Mouse (Mus musculus) heart, embryonic 16.5 days (tissue): ENCODE data around the gene Fbxl17. TPM values are rescaled to one million over a fixed set of nuclear protein-coding genes. Genes with fewer than 3 reads are reported as not detected.

Source experiments
- ATAC-seq: fragments of 200-750 bp; cut with Nextera tagmentation; replicated peaks from 2 replicates; pipeline ENCODE4 v1.8.0; 2017; ENCODE audit warnings: moderate number of reproducible peaks; ENCODE audit not compliant: insufficient read depth, low FRiP score; ENCODE audit errors: extremely low read depth
- H3K27ac ChIP-seq: fragments of 300-500 bp; sonication (generic); 2 replicates; pipeline ENCODE4 v1.5.1; 2014; ENCODE audit warnings: mild to moderate bottlenecking, low read length, control low read depth, moderate library complexity
- H3K27me3 ChIP-seq: fragments of 300-500 bp; sonication (generic); 2 replicates; pipeline ENCODE4 v1.6.1; 2014; ENCODE audit warnings: low read length, mixed read lengths; ENCODE audit not compliant: control insufficient read depth, insufficient read depth
- H3K36me3 ChIP-seq: fragments of 300-500 bp; sonication (generic); 2 replicates; pipeline ENCODE4 v1.6.1; 2014; ENCODE audit not compliant: control insufficient read depth, insufficient read depth
- H3K4me1 ChIP-seq: fragments of 300-500 bp; sonication (generic); 2 replicates; pipeline ENCODE4 v1.6.1; 2014; ENCODE audit warnings: low read length, mixed read lengths; ENCODE audit not compliant: control insufficient read depth, insufficient read depth
- H3K4me2 ChIP-seq: fragments of 300-500 bp; sonication (generic); 2 replicates; pipeline ENCODE4 v1.6.1; 2014; ENCODE audit warnings: low read depth, mild to moderate bottlenecking, control low read depth, low read length
- H3K4me3 ChIP-seq: fragments of 300-500 bp; sonication (generic); 2 replicates; pipeline ENCODE4 v1.5.1; 2014; ENCODE audit warnings: mild to moderate bottlenecking, control low read depth, low read length
- H3K9ac ChIP-seq: fragments of 300-500 bp; sonication (generic); 2 replicates; pipeline ENCODE4 v1.6.1; 2014; ENCODE audit warnings: low read length, control low read depth
- H3K9me3 ChIP-seq: fragments of 300-500 bp; sonication (generic); replicated peaks from 2 replicates; pipeline ENCODE4 v1.6.1; 2016; ENCODE audit warnings: low read length; ENCODE audit not compliant: control insufficient read depth
- WGBS: fragments of 180-500 bp; shearing (Covaris S2); extraction: QIAGEN DNeasy Blood & Tissue Kit; methylation state at CpG from one replicate; pipeline ENCODE4 v1.1.7; 2014; 5-methylcytosine and 5-hydroxymethylcytosine counted together
- polyA plus RNA-seq: library from polyadenylated mRNA; unstranded; fragments of >200 nt; fragmentation: Nextera tagmentation; extraction: Ambion mirVana; gene quantifications from 2 replicates; pipeline ENCODE4 v1.2.1, GENCODE M21; 2015

Fbxl17 gene
- polyA plus RNA-seq, 1 experiment from 2014 or later = 14.3 TPM

DNA sequence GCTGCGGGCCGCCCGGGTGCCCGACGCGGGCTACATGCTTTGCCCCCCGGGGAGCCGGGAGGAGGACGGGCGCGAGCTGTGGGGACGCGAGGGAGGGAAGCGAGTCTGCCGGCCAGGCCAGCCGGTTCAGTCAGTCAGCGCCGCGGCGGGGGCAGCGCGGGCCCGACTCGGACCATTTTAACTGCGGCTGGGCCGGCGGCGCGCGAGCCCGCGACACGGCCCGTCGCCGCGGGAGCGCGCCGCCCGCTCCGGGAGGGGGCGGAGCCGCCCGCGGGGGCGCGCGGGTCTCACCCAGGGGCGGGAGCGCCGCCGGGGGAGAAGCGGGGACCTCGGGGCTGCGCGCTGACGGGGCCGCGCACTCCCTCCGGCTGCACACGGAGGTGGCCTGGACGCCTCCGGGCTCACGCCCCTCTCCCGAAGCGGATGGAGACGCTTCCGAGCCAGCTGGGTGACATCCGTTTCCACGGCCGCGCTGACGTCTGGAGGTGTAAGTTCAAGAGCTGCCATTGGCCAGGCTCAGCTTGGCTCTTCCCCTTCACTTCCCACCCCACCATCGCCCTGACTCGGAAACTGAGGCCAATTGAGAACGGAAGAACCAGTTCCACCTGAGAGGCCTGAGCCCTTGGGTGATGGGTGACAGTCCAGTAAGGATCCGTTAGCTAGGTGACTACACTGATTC is 478 bp upstream of the Fbxl17 start:
- peaks cover 3% of the 10 kb centered on the region; the same call in 1 of the 2 replicates for H3K36me3 ChIP-seq
- peak overlapping the region; percentile 73 for H3K4me2 ChIP-seq
- no peaks in the 10 kb centered on the region for H3K27me3 ChIP-seq
- peak; percentile 82 for ATAC-seq
- peak overlapping the region; percentile 99 for H3K9ac ChIP-seq
- H3K9me3 ChIP-seq = no peaks in the 10 kb centered on the region
- peaks cover 25% of the 10 kb centered on the region for H3K4me1 ChIP-seq
- peak overlapping the region; percentile 89 for H3K4me3 ChIP-seq
- peak overlapping the region; percentile 95 for H3K27ac ChIP-seq
- WGBS = under 1% methylated on average over 77 of the region's 78 CpGs

DNA sequence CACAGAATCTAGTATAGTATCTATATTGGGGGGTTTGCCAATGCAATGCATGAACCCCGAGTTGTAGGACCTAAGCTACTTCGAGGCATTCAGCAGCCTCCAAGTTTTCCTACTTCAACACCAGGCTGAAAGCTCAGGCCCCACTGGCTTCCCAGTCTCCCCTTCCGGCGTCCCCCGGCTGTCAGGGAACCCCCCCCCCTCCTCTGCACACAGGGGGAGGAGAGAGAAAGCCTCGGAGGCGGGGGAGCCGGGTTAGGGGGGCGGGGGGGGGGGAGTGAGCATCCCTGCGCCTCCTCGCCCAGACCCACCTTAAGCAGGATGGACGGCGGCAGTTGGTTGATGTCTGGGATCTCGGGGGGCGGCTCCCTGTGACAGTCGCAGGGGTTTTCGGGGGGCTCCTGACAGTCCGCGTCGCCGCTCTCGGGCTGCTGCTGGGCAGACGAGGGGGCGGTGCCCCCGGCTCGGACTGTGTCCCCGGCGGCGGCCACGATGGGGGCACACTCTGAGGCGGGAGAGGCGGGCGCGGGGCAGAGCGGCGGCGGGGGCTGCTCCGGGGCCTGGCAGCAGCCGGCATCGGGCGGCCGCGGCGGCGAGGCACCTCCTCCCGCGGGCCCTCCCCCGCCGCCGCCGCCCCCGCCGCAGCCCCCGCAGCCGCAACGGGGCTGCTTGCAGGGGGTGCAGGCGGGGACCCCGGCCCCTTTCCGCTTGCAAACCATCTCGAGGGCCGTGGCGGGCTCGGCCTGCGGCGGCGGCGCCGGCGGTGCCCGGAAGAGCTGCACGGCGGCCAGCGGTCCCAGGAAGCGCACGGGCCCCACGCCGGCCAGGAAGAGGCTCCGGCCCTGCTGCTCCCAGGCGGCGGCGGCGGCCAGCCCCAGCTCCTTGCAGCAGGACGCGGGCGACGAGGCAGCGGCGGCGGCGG is 841 bp downstream of the Fbxl17 start:
- H3K9me3 ChIP-seq = no peaks in the 10 kb centered on the region
- ATAC-seq = peak; percentile 33
- no peaks in the 10 kb centered on the region for H3K27me3 ChIP-seq
- peak overlapping the region; percentile 89 for H3K4me3 ChIP-seq
- under 1% methylated on average over 59 of the region's 90 CpGs for WGBS
- H3K9ac ChIP-seq = peak overlapping the region; percentile 99
- H3K27ac ChIP-seq = peak overlapping the region; percentile 95
- H3K4me2 ChIP-seq = peak overlapping the region; percentile 73
- H3K4me1 ChIP-seq = peaks cover 26% of the 10 kb centered on the region
- peaks cover 3% of the 10 kb centered on the region; the same call in 1 of the 2 replicates for H3K36me3 ChIP-seq

DNA sequence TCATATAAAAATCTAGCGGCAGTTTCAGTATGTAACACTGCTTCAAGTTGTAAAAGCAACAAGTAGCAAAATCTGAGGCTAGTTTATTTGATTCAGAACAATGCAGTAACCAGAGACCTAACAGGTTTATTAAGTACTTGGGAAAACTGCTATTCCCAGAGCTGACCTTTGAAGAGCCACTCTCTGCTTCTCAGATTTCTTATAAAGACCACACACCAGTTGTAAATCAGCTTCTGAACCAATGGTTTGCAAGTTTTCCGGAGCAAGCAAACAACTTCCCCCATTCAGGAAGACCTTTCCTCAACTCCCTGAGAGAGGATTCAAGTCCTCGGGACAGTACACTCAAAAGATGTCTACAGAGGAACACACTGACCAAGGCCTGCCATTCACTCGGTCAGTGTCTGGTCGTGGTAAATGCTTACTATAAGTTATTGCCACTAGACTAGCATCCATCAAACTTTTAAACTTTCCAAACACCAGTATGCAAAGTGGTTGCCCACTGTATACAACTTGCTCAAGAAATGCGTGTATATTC is 1.6 kb downstream of the Fbxl17 start:
- peak overlapping the region; percentile 95 for H3K27ac ChIP-seq
- peaks cover 31% of the 10 kb centered on the region for H3K4me1 ChIP-seq
- peak overlapping the region; percentile 99 for H3K9ac ChIP-seq
- peak overlapping the region; percentile 73 for H3K4me2 ChIP-seq
- no peaks in the 10 kb centered on the region for H3K9me3 ChIP-seq
- H3K36me3 ChIP-seq = peaks cover 3% of the 10 kb centered on the region; the same call in 1 of the 2 replicates
- no peaks in the 10 kb centered on the region for H3K27me3 ChIP-seq
- WGBS = 20% methylated on average over 6 of the region's 6 CpGs
- peak overlapping the region; percentile 89 for H3K4me3 ChIP-seq
- no peak for ATAC-seq

DNA sequence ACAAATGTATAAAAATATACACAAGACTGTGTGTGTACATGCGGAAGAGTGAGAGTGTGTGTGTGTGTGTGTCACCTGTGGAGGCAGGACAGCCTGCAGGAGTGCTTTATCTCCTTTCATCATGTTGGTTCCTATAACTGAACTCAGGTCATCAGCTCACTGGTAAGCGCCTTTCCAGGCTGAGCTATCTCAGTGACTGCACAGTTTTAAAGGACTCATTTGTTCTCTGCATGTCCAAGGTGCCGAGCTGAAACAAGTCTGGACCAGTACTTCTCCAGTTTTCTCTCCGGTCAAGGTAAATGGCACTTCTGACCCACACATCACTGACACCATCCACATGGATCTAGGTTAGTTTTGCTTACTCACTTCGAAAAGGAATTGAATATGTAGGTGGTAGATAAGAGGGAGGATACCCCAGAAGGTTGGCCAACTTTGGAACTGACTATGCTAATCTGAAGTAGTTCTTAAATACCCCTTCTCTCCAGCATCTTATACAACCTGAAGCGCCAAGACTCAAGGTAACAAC is 2.5 kb downstream of the Fbxl17 start:
- H3K9ac ChIP-seq = no peak overlapping the region
- ATAC-seq = no peak
- peaks cover 3% of the 10 kb centered on the region; the same call in 1 of the 2 replicates for H3K36me3 ChIP-seq
- H3K4me1 ChIP-seq = peaks cover 36% of the 10 kb centered on the region
- no peak overlapping the region for H3K27ac ChIP-seq
- no peaks in the 10 kb centered on the region for H3K27me3 ChIP-seq
- H3K4me3 ChIP-seq = no peak overlapping the region
- WGBS = 81% methylated on average over 6 of the region's 6 CpGs
- H3K9me3 ChIP-seq = no peaks in the 10 kb centered on the region
- peak overlapping the region; percentile 73; the same call in 1 of the 2 replicates for H3K4me2 ChIP-seq

DNA sequence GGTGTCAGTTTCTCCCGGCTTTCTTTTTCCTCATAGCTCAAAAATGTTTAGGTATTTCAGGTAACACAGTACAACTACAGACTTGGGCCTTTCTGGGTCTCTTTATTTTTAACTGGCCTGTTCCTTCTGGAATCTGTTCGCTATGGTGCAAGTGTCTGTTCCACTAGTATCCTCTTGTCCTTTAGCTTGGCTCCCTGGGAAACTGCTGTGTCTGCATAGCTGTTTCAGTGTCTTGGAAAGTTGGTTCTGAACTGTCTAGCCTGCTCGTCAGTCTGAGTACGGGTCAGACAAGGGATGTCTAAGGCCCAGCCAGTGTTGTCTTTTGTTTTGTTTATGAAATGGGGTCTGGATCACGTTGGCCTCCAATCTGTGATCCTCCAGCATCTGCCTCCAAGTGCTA is 3.7 kb downstream of the Fbxl17 start:
- Histone ChIP-seq H3K36me3 (no peaks in the 10 kb centered on the region), H3K9me3 (no peaks in the 10 kb centered on the region), H3K27me3 (no peaks in the 10 kb centered on the region), H3K4me2 (no peak overlapping the region), H3K4me3 (no peak overlapping the region), H3K27ac (0 out of 2 replicates have a peak overlapping the region, but pooled peaks have one; percentile 7), H3K4me1 (peaks cover 36% of the 10 kb centered on the region), H3K9ac (no peak overlapping the region)
- ATAC-seq = no peak
- 56% methylated on average over 5 of the region's 5 CpGs for WGBS

DNA sequence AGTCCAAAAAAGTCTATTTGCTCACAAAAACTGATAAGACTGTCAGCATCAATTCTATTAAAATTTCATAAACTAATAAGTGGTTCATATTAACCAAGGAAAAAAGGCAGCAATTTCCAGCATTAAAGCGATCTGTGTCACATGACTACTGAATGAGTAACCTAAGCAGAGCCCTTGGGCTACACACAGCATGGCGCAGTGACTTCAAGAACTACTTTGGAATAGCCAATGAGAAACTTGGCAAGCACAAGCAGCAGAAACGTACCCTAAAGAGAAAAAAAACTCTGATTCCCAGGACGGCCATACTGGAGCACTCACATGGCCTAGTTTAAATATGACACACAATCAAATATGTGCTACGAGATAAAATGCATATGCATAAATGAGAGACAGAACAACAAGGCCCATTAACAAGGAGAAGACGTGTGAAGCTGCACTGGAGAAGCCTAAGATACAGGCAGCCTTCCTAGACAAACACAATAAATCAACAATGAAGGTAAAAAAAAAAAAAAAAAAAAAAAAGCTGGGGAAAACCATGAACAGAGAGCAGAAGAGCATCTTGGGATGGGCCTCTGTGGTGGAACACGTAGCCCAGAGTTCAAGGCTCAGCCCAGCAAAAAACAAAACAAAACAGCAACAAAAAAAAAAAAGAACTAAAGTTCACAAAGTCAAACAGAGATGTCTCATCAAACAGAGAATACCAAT is 5.8 kb downstream of the Fbxl17 start:
- H3K4me3 ChIP-seq = no peak overlapping the region
- ATAC-seq = no peak
- peaks cover 33% of the 10 kb centered on the region for H3K4me1 ChIP-seq
- H3K9me3 ChIP-seq = no peaks in the 10 kb centered on the region
- no peak overlapping the region for H3K9ac ChIP-seq
- H3K36me3 ChIP-seq = peaks cover 2% of the 10 kb centered on the region; the same call in 1 of the 2 replicates
- H3K4me2 ChIP-seq = no peak overlapping the region
- no peak overlapping the region for H3K27ac ChIP-seq
- H3K27me3 ChIP-seq = no peaks in the 10 kb centered on the region
- WGBS = 77% methylated on average over 7 of the region's 7 CpGs

DNA sequence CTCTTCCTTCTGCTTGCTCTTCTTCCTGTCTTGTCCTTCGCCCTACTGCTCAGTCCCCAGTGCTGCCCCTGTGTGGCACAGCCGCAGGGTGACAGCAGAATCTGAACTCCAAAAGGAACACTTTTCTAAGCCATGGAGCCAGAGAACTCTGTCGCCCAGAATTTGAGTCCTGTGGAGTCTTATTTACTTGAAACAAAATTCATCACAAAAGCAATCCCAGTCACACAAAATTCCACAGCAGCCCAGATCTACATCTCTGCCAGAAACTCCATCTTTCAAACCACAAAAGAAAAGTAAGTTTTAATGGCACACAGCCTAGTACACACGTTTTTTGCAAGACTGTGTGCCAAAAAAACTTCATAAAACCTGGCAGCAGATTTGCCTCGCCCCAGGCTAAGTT is 6.5 kb downstream of the Fbxl17 start:
- WGBS = 34% methylated on average over 5 of the region's 5 CpGs
- peaks cover 2% of the 10 kb centered on the region; the same call in 1 of the 2 replicates for H3K36me3 ChIP-seq
- H3K4me3 ChIP-seq = peak overlapping the region; percentile 24
- no peaks in the 10 kb centered on the region for H3K9me3 ChIP-seq
- peak; percentile 79 for ATAC-seq
- peak overlapping the region; percentile 49 for H3K4me2 ChIP-seq
- no peak overlapping the region for H3K9ac ChIP-seq
- peaks cover 28% of the 10 kb centered on the region for H3K4me1 ChIP-seq
- no peaks in the 10 kb centered on the region for H3K27me3 ChIP-seq
- peak overlapping the region; percentile 76 for H3K27ac ChIP-seq

DNA sequence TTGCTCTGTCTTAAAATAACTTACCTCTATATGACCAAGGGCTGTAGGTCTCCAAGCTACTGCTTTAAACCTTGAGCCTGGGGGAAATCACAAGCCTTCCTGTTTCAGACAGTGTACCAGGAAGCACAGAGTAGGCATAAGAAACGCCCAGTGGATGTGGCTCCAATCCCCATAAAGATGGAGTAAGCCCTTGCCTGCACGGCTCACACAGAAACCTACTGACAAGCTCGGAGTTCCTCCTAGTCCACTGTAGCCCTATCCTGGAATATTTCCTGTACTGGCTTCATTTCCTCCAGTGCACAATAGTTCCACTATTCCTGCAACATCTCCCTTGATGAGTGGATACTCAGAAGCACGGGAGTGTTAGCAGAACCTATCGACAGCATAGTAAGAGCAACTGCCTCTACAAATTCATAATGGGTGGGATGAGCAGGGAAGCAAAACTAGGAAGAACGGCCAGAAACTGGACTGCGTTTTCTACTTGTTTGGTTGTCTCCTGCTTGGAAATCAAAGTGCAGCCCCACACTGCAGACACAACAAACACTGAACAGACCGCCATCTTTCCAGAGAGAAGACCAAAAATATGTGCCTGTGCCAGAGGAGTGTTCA is 7.0 kb downstream of the Fbxl17 start:
- peaks cover 23% of the 10 kb centered on the region for H3K4me1 ChIP-seq
- peak overlapping the region; percentile 24 for H3K4me3 ChIP-seq
- WGBS = 49% methylated on average over 8 of the region's 8 CpGs
- no peaks in the 10 kb centered on the region for H3K27me3 ChIP-seq
- no peaks in the 10 kb centered on the region for H3K9me3 ChIP-seq
- peaks cover 2% of the 10 kb centered on the region; the same call in 1 of the 2 replicates for H3K36me3 ChIP-seq
- peak overlapping the region; percentile 76 for H3K27ac ChIP-seq
- 0 out of 2 replicates have a peak overlapping the region, but pooled peaks have one; percentile 8 for H3K9ac ChIP-seq
- H3K4me2 ChIP-seq = peak overlapping the region; percentile 49
- ATAC-seq = peak; percentile 50; the same call in 1 of the 2 replicates
